Mouse (Mus musculus) ES-E14 (cell line): ENCODE data around the gene Irak2.

Source experiments
- CHD2 ChIP-seq: IDR thresholded peaks from 2 replicates; pipeline ENCODE4 v1.6.1; 2014; ENCODE audit warnings: mild to moderate bottlenecking, low read depth, low read length, inconsistent platforms
- HCFC1 ChIP-seq: IDR thresholded peaks from 2 replicates; pipeline ENCODE4 v1.6.1; 2012; ENCODE audit warnings: low read length, inconsistent platforms, borderline replicate concordance; ENCODE audit not compliant: insufficient read depth
- ZC3H11A ChIP-seq: IDR thresholded peaks from 2 replicates; pipeline ENCODE4 v1.6.1; 2012; ENCODE audit warnings: low read depth, mild to moderate bottlenecking, inconsistent platforms, low read length, borderline replicate concordance
- ZNF384 ChIP-seq: IDR thresholded peaks from 2 replicates; pipeline ENCODE4 v1.6.1; 2012; ENCODE audit warnings: low read depth, low read length, inconsistent platforms

DNA sequence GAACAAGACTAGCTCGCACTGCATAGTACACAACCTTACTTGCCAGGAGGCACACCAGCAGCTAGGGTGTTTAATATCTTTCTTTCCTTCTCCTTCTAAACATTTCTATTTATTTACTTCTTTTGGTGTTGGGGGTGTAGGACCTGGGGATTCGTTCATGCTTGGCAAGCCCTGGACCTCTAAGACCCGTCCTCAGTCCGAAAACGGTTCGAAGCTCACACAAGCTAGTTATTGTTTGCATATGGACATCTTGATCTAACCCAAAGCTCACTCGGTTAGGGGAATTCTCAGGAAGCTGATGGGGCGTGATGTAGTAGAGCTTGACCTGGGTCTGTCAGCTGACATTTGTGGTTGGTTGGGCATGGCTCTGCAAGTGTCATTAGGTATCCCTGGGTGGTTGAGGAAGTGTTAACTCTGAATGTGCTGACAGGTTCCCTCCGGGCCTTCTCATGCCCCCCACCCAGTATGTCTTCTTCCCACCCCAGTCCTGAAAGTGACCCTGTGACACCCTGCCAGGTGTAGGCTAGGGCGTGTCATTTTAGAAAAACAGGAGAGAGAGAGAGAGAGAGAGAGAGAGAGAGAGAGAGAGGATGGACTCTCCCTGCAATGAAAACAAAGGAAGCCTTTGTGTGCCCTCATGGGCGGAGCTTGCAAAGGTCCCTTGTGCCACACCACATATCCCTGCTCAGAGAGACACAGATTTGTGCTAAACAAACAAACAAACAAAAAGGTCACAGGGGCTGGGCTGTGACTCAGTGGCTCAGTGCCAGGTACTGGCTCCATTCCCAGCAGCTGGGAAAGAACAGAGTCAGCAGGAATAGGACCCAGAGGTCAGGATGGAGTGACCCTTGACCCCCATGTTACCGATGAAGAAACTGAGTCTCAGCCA lies 23.3 kb downstream of the Irak2 start:
- no peak for TF ChIP-seq ZC3H11A
- TF ChIP-seq HCFC1, result no peak
- no peak for TF ChIP-seq ZNF384
- no peak for TF ChIP-seq CHD2
